Mouse (Mus musculus): ENCODE measurements at regions not wholly inside any gene's neighbourhood (a gene's known extent, or its start where the extent isn't known, plus 50 kb on each side); places are given as distances from the start of the nearest gene placed in this dataset.

DNA sequence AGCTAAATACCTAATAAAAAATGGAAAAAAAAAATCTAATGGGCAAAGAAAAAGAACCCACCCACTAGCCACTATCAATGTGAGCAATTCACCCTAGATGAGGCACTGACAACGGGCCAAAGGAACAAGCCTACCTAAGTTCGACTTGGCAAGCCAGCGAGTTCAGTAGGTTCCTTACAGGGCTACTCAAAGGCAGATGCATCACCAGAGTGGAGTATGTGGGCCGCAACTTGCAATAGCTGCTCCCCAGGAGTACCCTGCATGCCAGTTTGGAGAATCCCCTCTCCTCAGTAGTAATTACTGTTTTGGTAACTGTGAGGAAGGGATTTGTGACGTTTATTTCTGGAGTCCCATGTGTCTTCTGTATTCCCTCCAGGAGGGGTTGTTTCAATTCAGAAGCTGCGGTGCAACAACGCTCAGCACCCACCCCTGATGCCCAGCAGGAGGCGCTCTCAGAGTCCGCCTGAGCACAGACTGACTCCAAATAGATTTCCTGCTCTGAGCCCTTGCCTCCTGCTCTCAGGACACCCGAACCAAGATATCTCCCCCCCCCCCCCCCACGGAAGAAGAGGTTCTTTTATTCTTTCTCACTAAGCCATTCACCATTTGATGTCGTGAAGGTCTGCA, 157.3 kb upstream of the Zfp618 start:
- no peak for ATAC-seq (ENCODE audit: poor library complexity, severe bottlenecking)

- ATAC-seq (ENCODE audit: poor library complexity, severe bottlenecking), result no peak
Measured at GRCm38 (mm10) chr4:62808553-62808950, 156.8 kb upstream of the Zfp618 start.

- no peak for ATAC-seq (ENCODE audit: poor library complexity, severe bottlenecking)
Measured at GRCm38 (mm10) chr4:62809048-62809447, 156.3 kb upstream of the Zfp618 start.

GRCm38 (mm10) chr4:62819889-62820288, 145.5 kb upstream of the Zfp618 start:
- no peak for ATAC-seq (ENCODE audit: poor library complexity, severe bottlenecking)

DNA sequence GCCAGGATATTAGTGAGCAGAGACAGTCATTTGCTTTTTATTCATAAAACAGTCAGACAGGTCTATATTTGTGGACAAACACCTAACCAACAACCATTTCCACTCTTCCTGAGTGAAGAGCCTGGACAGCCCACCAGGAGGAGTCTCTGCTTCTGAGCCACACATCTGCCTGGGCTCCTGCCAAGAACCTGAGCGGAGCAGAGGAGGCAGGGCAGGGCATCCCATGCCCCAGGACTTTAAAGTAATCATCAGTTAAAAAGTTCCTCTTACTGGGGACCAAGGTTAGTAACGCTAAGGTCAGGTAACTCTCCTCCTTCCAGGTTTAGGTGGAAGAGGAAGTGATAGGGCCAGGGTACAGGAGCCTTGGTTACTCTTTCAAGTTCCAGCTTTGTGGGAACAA, 144.1 kb upstream of the Zfp618 start:
- no peak for ATAC-seq (ENCODE audit: poor library complexity, severe bottlenecking)

- no peak for ATAC-seq (ENCODE audit: poor library complexity, severe bottlenecking)
Measured at GRCm38 (mm10) chr4:62822568-62822967, 142.8 kb upstream of the Zfp618 start.

GRCm38 (mm10) chr4:62823082-62823481, 142.3 kb upstream of the Zfp618 start:
- no peak for ATAC-seq (ENCODE audit: poor library complexity, severe bottlenecking)

DNA sequence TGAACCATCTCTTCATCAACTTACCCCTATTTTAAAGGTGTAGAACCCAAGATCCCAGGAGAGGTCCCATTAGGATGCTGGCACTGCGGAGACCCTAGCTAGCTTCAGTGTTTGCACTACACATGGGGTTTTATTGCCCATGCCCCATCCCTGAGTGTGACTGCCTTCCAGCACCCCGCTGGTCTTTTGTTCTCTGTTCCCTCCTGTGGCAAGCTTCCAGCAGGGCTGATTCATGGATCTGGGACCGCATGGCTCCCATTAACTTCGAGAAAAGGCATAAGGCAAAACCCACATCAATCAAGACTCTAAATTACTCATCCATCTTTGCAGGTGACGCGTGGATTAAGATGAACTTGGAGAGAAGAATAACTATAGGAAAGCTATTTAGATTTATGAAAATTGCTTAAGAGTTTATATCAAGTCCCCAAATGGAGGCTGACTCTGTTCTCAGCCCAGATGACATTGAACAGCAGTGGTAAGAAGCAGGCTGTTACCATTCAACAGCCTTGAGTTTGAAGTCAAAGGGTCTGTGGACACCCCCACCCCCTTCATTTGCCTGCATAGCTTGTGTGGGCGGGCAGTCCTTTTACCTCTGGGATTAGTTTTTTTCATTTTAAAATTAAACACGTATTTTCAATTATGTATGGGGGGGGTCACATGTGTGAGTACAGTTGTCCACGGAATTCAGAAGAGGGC, 141.7 kb upstream of the Zfp618 start:
- no peak for ATAC-seq (ENCODE audit: poor library complexity, severe bottlenecking)

DNA sequence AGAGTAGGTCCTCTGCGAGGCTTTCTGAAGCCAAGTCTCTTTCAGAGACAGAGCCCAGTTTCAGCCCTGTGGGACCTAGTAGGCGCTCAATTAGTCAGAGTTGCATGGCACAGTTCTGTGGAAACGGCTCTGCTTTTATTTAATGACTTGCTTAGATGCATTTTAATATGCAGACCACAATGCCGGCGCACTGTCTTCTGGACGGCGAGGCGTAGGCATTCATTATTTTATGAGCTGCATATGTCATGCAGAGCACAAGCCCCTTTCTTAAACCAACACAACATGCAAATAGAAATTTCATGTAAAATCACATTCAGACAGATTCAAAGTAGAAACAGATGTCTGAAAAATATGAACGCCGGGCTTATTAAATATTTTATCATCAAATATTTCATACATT, 140.8 kb upstream of the Zfp618 start:
- no peak for ATAC-seq (ENCODE audit: poor library complexity, severe bottlenecking)

DNA sequence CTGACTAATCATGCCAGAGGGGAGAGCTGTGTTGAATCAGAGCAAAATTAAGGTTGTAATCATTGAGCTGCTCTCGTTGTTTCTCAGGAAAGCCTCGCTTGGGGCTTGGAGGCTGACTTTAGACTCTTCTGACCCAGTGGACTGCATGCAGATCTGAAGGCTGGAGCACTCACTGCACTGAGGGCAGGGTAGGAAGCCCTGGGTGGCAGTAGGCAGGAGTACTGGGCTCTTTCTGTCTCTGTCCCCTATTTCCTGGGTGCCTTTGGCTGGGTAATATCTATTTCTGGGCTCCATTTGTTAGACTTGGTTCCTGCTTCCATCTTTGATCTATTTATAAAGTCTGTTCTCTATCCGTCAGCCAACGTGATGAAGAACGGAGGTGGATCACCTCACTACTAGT, 140.1 kb upstream of the Zfp618 start:
- ATAC-seq (ENCODE audit: poor library complexity, severe bottlenecking), result no peak

DNA sequence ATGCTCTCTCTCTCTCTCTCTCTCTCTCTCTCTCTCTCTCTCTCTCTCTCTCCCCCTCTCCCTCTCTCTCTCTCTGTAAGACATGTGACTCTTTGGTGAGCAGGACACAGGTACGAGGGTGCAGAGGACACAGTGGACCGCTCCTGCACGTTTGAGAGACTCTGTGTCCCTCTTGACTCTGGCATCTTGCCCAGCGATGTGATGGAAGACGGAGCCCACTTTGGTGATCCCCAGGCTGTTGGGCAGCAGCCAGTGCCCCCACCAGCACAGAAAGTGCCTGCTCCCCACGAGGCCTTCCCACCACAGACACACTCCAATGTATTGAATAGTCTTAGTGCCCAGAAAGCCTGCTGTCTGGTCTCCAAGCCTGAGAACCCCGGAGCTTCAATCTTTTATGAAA, 136.4 kb upstream of the Zfp618 start:
- no peak for ATAC-seq (ENCODE audit: poor library complexity, severe bottlenecking)

DNA sequence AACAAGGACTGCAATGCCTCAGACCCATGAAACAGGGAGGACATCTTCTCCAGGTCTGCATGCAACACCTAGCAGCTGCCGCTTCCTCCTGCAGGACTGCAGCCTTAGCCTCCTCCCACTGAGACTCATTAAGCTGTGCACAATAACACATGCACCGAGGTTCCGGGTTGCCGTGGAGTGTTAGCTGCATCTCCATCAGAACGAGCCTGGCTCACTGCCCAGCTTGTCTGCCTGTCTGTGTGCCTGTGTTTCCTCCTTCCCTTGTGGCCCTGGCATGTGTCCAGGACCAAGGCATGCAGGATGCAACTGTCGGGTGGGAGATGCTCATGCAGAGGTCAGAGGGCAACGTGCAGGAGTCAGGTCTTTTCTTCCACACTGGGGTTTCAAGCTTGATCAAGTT, 131.4 kb upstream of the Zfp618 start:
- ATAC-seq (ENCODE audit: poor library complexity, severe bottlenecking), result no peak

DNA sequence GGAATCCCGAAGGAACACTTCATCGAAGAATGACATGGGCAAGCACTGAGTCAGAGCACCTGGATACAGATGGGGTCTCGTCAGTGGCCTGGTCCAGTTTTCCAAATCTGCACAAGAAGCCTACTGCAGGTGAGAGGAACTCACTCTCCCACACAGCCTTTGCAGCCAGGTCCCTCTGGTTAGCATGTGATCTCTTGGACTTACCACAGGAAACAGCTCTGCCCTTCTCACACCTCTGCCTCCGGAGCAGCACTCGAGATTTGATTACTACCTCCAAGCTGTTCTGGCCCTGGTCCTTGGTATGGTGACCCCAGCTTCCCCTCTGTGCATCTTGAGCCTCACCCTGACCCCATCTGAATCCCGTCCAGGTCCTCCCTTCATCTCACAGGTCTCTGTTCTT, 128.5 kb upstream of the Zfp618 start:
- no peak for ATAC-seq (ENCODE audit: poor library complexity, severe bottlenecking)

GRCm38 (mm10) chr4:62850526-62850925, 114.8 kb upstream of the Zfp618 start:
- ATAC-seq (ENCODE audit: poor library complexity, severe bottlenecking), result no peak

- no peak for ATAC-seq (ENCODE audit: poor library complexity, severe bottlenecking)
Measured at GRCm38 (mm10) chr4:62853335-62853734, 112.0 kb upstream of the Zfp618 start.

- ATAC-seq (ENCODE audit: poor library complexity, severe bottlenecking), result no peak
Measured at GRCm38 (mm10) chr4:62856406-62856805, 109.0 kb upstream of the Zfp618 start.

DNA sequence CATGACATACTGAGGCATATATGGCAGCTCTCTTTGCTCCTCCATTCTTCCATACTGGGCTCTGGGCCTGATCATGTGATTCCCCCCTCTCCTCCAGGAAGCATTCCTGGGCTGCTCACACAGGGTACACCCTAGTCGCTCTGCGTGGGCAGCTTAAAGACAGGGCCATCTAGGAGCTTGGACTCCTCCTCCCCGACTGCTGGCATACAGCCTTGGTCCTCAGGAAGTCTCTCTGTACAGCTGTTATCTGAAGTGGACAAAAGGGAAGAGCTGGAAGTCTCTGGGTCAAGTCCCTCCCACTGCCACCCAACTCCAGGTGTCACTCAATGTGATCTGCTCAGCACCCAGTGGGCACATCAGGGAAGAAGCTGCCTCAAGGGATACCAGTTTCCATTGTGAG, 102.6 kb upstream of the Zfp618 start:
- no peak for ATAC-seq (ENCODE audit: poor library complexity, severe bottlenecking)

- no peak for ATAC-seq (ENCODE audit: poor library complexity, severe bottlenecking)
Measured at GRCm38 (mm10) chr4:62870391-62870983, 94.9 kb upstream of the Zfp618 start.

GRCm38 (mm10) chr4:62872562-62872961, 92.8 kb upstream of the Zfp618 start:
- no peak for ATAC-seq (ENCODE audit: poor library complexity, severe bottlenecking)

GRCm38 (mm10) chr4:62873986-62874385, 91.4 kb upstream of the Zfp618 start:
- no peak for ATAC-seq (ENCODE audit: poor library complexity, severe bottlenecking)

DNA sequence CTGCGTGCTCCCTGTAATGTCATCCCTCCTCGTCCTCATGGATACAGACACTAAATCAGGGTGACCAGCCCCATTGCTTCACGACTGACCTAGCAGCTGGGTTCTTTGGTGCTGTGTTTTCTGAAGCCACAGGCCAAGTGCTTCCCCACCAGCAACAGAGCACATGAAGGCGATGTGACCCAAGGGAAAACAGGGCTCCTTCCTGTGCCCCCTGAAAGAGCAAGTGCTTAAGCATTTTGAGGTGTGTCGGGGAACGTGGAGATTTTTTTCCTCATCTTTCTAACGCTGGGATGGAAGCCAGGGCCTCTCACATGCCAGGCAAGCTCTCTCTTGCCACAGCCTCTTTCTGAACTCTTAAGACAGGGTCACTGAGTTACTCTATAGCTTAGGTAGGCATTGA, 87.3 kb upstream of the Zfp618 start:
- no peak for ATAC-seq (ENCODE audit: poor library complexity, severe bottlenecking)

DNA sequence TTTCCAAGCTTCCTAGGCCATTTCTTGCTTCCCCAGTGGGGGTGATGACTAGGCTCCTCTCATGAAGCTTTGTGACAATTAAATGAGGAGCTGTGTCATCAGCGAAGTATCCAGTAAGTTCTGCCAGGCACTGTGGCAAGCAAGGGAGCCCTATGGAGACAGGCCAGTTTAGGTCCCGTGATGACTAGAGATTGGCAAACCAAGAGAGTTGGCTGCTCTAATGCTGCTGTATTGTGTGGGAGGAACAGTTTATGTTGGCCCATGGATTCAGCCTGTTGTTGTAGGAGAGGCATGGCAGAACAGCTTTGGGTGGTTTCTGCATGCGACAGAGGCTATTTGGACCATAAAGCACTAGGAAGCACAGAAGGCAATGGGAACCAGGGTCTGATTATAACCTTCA, 86.4 kb upstream of the Zfp618 start:
- ATAC-seq (ENCODE audit: poor library complexity, severe bottlenecking), result no peak

DNA sequence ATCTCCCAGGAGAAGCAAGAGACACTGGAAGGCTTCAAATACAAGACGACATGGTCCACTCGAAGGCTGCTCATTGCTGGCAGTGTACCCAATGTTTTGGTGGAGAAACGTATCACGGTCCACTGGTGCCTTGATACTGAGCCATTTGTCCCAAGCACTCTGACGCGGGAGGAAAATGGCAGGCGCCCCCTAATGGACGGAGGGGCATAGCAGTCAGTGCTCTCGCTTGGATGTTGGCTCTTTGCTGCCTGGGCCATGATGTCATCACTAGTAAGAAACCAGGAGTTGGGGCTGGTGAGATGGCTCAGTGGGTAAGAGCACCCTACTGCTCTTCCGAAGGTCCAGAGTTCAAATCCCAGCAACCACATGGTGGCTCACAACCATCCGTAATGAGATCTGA, 83.5 kb upstream of the Zfp618 start:
- no peak for ATAC-seq (ENCODE audit: poor library complexity, severe bottlenecking)

All from megakaryocyte, adult 5-6 weeks (primary cell).